Mouse (Mus musculus) right cerebral cortex, postnatal 36 days (tissue): ENCODE results near the gene Ropn1l.

Experiments
- DNase-seq, 2 experiments: peaks; one replicate each; pipeline ENCODE4 v3.0.0; 2022; ENCODE audit warnings: low spot score in 2 of 2, mixed read lengths in 1 of 2

Ropn1l gene

GRCm38 (mm10) chr15:31453098-31453916 lies at the start of gene Ropn1l:
TSS of gene Ropn1l (minus strand) at chr15:31453737.
- peak; percentile 85 to 87 for DNase-seq

DNA sequence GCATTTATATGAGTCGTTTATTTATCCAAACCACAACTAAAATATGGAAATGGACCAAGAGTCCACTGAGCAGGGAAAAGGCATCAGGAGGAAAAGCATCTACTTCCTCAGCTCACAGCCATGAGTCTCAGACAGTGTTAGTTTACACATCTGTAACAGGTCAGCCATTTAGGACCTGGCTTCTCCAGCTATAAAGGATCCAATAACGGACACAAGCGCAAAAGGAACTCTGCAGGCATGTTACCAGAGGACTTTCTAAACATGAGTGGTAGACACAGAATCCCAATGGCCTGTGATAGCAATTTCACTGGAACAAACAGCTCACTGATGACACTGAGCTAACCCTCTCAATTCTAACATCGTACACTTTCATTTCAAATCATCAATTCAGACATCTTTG lies 49.5 kb upstream of the Ropn1l start:
- no peak for DNase-seq

GRCm38 (mm10) chr15:31502313-31502712 lies 48.8 kb upstream of the Ropn1l start:
- DNase-seq = no peak

GRCm38 (mm10) chr15:31494803-31495202 lies 41.3 kb upstream of the Ropn1l start:
- no peak for DNase-seq

DNA sequence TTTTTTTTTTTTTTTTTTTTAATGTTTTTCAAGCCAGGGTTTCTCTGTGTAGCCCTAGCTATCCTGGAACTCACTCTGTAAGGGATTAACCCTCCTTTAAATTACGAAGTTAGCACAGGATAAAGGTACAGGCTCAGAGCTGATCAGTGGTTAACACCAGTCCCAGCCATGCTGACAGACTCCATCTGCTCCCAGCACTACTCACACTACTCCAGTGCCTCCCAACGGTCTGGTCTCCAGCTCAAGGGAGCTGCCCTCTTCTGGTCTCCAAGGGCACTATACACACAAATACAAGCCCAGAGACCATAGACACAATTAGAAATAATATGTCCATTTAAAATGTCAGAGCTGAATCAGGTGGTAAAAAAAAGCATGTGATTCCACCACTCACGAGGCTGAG lies 40.8 kb upstream of the Ropn1l start:
- DNase-seq = no peak

GRCm38 (mm10) chr15:31487407-31487806 lies 33.9 kb upstream of the Ropn1l start:
- no peak for DNase-seq

DNA sequence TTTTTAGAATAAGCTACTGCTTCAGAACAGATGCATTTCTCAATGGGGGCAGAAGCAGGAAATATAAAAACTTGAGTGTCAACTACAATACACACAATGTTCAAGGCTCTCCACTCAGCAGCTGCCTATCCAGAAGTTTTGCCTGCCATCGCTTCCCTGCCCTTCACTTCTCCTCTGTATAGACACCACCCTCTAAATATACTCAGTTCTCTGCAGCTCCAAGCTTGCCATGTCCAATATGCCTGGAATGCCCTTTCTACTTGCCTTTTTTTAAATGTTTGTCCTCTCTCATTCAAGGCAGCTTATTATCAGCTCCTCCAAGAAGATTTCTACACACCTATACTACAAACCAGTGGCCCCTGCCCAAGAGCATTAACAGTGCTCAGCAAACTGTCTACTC lies 23.1 kb upstream of the Ropn1l start:
- DNase-seq = no peak

DNA sequence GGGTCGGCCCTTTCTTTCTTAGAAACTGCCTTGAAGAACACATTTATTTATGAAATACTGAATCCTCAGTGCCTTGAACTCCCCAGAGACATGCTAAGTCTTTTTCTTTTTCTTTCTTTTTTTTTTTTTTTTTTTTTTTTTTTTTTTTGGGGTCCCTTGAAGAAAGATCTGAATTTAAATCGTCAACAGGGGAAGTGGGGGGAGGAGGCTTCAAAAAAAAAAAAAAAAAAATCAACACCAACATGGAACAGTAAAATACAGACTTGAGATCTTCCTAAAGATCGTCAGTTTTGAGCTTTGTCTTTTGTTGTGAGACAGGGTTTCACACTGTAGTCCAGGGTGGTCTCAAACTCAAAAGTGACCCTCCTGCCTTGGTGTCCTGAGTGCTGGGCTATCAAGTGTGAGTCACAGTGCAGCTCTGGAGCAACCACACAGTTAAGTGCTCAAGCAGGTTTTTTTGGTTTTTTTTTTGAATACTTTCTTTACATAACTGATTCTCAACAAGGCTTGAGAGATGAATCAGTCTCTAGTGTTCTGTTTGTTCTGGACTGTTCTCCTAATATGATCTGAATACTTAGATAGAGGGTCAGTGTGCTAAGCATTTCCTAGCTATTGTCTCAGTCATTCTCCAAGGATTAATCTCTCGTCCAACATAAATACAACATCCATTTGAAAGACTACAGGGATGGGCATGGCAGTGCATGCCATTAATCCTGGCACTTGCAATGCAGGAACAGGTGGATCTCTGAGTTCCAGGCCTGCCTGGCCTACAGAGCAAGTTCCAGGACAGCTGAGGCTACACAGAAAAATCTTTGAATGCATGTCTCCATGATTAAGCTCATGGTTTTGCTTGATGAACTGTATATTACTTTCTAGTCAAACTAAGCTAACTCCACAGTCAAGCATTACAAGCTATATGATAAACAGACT lies 19.4 kb upstream of the Ropn1l start:
- DNase-seq = no peak

DNA sequence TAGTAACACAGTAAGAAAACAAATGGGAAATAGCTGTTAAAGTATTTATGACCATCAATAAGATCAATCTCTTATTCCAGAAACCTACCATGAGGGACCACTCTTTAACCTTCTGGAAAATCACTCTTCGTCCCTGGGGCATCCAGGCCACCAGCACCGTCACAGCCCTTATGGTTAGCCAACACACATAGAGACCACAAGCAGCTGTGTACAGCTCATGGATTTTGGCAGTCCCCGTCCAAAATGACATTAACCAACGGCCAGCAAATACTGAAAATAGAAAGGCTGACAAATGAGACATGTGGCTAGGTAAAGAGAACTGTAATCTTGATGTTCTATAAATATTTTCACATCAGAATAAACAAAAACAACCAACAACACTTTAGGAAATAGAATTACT lies 18.0 kb upstream of the Ropn1l start:
- no peak for DNase-seq

DNA sequence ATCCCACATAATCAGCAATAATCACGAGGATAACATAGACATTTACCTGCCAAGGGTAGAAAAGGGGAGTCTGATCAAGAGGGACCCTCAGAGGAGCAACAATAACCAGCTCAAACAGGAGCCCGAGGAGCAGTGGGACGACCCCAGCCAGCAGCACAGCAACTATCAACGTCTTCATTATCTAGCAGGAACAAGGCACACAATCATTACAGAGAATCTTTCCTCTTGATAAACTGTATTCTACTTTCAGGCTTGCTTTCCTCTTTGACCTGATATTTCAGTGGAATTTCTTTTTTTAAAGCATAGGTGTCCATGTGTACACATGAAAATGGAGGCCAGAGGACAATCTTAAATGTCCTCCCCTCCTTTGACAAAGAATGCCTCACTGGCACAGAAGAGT lies 16.0 kb upstream of the Ropn1l start:
- DNase-seq = no peak

- no peak for DNase-seq
Observed at GRCm38 (mm10) chr15:31468806-31469205, 15.3 kb upstream of the Ropn1l start.

DNA sequence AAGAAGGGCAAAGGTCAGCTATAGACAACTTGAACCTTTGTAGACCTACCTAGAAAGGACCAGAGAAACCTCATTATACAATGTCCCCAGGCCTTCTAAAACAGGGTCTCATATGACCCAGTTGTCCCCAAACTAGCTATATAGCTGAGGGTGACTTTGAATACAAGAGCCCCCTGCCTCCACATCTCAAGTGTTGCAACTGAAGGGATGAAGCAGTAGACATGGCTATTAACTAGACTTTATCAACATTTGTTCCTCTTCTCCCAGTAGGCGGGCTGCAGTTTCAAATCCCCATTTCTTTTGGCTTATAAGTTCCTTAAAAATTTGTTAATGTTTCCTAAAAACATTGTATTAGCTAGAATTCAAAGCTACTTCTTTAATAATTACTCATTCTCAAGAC lies 13.2 kb upstream of the Ropn1l start:
- DNase-seq = no peak

- no peak for DNase-seq
Observed at GRCm38 (mm10) chr15:31466295-31466694, 12.8 kb upstream of the Ropn1l start.

- DNase-seq = no peak
Observed at GRCm38 (mm10) chr15:31465806-31466205, 12.3 kb upstream of the Ropn1l start.

GRCm38 (mm10) chr15:31460571-31460970 lies 7.0 kb upstream of the Ropn1l start:
- DNase-seq = no peak

DNA sequence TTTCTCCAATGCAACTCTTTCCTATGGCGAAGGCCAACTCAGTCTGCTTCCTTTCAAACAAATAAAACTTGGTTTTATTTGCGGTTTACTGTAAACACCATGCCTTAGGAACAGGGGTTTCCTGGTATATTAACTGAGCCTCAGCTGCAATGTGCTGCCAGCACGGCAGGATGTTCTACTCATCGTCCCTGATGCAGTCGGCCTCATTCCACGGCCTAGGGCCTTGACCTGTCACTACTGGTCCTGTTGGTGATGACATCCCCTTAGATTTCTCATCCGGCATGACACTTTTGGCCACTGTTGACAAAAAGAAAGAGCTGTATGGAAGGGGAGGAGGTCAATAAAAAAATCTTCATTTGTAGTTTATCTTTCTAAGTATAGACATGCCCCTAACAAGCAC lies 4.5 kb upstream of the Ropn1l start:
- DNase-seq = no peak

- DNase-seq = no peak
Observed at GRCm38 (mm10) chr15:31456381-31456780, 2.8 kb upstream of the Ropn1l start.

DNA sequence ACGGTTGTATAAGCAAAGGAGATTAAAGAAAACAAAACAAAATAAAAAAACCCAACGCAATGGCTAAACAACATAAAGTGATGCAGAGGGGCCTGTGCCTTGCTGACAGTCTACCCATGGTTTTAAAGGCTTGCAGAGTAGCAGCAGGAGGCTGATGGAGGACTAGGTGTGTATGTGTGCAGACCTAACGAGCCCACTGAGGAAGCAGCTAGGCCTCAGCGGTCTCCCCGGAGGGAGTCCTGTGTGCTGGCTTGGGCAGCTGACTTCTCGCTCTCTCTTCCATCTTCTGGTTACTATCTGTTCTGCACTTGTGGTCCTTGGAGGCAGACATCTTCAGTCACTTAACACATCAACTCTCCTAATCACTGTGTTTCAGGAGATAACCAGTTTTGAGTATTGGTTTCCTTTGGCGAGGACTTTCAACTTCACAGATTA lies 1.3 kb upstream of the Ropn1l start:
- no peak for DNase-seq

GRCm38 (mm10) chr15:31454096-31454860 lies 741 bp upstream of the Ropn1l start:
- no peak for DNase-seq

DNA sequence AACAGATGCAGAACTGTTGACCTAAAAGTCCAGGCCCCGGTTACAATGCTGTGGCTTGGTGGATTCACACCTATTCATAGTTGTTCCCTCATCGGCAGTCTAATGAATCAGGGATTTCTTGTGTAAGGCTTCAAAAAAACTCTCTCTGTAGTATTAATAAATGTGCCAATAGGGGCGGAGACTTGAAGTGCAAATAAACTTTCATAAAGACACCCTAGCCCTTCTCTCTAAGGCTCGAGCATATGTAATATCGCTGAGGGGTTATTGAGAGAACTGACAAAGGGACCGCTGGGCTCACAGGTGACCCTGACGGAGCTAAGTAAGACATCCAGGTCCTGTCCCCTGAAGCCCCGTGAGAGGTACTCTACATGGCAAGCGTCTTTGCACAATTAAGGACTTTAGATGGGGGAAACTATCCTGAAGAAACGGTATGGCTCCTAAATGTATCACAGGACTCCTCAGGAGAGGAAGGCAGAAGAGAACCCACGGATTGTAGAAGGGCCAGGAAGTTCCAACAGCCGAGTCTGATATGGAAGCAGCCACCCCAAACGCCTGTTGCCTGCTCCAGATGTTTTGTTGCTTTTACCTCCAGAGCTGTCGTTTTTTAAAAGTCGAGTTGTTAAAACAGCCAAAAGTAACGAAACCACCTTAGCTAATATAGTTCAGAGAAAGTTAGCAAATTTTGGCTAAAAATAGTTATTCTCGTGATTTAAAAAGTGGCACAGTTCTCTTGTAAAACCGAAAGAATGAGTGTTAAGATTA lies 1.0 kb downstream of the Ropn1l start:
- no peak for DNase-seq

- DNase-seq = no peak
Observed at GRCm38 (mm10) chr15:31449772-31450171, 3.8 kb downstream of the Ropn1l start.
